Mouse (Mus musculus): ENCODE measurements around the gene Zfp296. TPM values are rescaled to one million over a fixed set of nuclear protein-coding genes. Genes with fewer than 3 reads are reported as not detected.
A peak's percentile ranks its signal among the peaks of the same experiment; 100 is the strongest.

The Zfp296 gene
- total RNA-seq, 2 experiments from 2014 or later, result 0.74 to 0.89 TPM

DNA sequence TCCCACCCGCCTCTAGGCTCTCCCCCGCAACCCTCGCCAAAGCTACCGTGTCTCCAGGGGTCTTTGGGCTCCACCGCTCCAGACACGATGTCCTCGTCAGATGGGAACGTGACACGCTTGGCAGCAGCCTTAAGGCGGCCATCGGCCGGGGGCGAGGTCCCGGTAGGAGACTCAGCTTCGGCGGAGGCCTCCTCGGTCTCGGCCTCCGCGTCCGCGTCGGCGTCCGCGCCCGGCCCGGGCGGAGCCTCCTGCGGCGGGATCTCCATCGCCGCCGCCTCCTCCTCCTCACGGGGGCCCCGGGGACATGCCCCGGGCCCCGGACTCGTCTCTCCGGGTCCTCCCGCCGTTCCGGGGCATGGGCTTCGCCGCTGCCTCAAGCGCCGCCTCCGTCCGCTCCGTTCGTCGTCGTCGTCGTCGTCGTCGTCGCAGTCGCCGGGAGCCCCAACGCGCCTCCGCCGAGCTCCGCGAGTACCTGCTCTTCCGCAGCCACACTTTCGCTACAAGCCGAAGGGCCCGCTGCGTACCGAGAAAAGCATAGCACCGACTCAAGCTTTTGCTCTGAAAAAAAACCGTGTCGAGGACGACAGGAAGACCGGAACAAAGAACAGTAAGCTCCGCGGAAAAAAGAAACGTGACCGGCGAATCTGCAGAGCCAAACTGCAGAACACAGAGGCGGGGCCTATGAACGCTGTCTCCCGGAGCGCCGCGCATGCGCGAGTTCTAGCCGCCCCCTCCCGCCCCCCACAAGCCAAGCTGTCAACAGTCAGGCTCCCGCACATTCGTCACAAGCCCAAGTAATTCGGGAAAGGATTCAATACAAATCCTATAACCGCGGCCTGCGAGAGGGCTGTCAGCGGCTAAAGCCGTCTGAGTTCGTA lies 15.1 kb upstream of the Zfp296 start:
- peak; percentile 79 to 92 for DNase-seq (ENCODE audit: low spot score in 2 of 2)

DNA sequence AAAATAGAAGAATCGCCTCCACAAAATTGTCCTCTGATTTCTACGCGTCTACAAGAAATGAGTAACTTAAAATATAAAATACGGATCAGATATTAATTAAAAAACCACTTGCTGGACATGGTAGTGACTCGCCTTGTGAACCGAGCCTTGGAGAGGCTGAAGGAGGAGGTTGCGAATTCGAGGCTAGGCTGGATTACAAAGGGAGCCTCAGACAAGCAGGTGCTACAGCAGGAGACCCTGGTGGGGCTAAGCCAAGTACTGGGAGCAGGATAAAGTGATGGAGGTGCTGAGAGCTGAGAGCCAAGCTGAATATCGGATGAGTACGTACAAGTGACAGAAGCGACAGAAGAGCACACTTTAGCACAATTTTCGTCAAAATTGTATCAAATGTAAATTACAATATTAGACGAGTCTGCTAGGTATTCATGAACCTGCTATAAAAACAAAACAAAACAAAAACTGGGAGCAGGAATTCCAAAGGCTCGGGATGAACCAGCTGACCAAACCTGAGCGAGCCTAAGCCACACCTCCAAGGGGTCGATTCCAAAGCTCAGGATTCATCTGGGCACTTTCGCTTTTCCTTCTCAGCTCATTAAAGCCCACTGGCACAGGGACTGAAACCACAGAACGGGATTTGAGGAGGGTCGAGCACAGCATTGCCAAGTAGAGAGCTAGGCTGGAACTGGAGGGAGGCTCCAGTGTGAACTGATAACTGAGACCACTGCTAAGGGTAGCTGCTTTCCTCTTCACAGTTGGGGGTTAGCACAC lies 14.3 kb upstream of the Zfp296 start, which contains the start of gene Ppp1r37:
Ppp1r37 (minus strand) TSS at position 434 of the 768 bp plus-strand sequence.
- no peak for DNase-seq (ENCODE audit: low spot score in 2 of 2)

DNA sequence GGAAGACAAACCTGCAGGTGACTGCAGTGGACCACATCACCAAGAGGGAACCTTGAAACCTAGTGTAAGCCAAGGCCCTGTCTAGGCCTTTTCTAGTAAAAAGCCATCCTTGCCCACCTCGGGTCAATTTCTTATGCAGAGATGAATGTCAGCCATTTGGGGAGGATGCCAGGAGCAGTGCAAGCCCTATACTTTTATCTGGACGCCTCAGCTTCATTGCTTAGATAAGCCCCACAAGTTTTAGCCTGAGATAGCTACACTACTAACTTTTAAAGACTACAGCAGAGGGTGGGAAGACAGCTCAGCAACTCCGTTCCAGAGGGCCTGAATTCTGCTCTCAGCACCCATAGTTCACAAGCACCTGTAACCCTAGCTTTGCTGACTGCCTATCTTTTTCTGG lies 13.2 kb upstream of the Zfp296 start:
- no peak for DNase-seq (ENCODE audit: low spot score in 2 of 2)

DNA sequence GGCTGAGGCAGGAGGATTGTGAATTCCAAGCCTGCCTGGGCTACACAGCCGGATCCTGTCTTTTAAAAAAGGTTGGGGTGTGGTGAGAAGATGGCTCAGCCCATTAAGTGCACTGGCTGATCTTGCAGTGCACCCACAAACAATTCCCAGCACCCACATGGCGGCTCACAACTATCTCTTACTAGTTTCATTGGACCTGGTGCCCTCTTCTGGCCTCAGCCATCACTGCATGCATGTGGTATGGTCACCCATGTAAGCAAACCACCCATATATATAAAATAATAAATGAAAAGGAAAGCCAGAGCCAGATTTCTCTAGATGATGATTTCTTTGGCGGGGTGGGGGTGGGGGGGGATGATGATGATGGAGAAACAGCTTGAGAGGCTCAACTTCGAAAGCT lies 12.6 kb upstream of the Zfp296 start:
- no peak for DNase-seq (ENCODE audit: low spot score in 2 of 2)

DNA sequence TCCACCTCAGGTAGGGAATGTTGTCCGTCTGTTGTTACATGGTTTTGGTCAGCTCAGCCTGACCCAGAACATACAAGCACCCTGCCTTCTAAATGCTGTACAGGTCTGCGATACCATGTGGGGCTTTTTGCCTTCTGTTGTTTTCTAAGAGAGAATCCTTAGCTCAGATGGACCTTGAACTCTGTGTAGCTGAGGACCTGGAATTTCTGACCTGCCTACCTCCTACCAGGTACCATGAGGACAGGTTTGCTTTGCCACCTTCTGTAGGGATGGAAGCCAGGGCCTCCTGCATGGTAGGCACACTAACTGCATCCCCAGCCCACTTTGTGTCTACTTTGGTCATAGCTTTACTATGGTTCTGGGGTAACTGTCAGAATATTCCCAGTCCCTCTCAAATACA lies 11.3 kb upstream of the Zfp296 start:
- no peak for DNase-seq (ENCODE audit: low spot score in 2 of 2)

DNA sequence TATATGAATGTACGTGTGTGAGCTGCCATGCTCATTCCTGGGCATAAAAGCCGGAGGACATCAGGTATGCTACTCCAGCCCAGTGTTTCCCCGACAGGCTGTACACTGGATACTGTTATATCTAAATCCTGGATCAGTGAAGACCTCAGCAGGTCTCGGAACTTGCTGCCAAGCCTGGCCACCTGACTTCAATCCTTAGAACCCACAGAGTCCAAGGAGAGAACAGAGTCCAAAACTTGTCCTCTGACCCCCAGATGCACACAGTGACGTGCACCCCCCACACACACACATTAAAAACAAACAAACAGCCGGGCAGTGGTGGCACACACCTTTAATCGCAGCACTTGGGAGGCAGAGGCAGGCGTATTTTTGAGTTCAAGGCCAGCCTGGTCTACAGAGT lies 9.7 kb upstream of the Zfp296 start:
- DNase-seq (ENCODE audit: low spot score in 2 of 2), result no peak

DNA sequence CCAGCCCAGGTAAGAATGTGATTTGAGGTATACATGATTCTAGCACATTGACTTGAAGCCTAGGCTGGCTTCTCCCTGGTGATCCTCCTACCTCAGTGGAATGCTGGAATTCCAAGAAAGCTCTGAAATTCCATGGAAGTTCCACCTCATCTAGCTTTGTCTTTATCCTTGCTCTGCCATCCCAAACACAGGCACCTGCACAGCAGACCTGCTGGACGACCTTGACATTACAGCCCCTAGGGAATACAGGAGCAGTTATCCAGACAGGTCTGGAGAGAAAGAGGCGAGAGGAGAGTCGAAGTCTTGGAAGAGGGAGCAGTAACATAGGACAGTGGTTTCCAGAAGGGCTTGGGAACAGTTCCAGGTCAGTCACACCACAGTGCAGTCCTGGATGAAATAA lies 7.4 kb upstream of the Zfp296 start:
- no peak for DNase-seq (ENCODE audit: low spot score in 2 of 2)

DNA sequence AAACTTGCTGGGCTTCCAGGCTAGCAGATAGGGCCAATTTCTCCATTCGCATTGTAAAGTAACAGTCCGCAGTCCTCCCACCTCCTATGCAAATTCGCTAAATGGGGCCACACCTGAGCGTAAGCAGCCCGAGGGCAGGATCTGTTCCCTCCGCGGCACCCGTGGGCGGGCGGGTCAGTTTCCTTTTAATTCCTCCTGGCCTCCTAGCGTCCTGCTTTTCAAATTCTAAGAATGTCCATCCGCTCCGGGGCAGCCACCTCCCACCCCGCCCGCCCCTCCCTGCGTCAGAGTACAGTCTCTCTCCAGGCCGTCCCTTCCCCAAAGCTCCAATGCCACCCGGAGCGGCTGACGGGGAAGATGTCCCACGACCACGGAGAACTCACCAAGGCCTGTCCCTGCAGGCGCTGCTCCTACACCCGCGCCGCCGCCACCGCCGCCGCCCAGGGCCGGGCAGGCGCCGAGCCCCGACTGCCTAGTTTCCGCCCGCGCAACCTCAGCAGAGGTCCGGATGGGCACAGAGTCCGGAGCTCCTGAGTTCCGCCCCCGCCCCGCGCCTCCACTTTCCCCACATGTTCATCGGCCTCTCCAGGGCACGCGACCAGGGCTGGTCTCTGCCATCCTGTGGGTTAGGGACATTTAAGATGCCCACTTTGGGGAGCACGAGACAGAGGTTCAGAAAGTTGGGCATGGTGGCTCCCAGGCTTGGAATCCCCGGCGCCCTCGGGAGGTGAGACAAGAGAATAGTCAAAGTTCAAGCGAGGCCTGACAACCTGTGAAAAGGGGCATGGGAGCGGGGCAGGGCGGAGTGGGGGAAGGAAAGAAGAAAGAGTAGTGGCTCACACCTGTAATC lies 3.9 kb upstream of the Zfp296 start:
- peak; percentile 50 to 71 for DNase-seq (ENCODE audit: low spot score in 2 of 2)

DNA sequence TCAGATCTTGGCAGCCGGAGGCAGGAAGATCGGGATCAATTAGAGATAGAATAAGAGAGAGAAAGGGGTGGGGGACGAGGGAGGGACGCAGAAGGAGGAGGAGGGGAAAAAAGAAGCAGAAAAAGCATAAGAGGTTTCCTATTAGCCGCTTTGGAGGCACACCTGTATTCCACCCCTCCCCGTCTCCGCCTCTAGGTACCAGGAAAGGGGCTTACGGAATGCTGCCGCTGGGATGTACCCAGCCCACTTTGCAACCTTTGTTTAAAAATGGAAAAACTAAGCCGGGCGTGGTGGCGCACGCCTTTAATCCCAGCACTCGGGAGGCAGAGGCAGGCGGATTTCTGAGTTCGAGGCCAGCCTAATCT lies 3.3 kb upstream of the Zfp296 start:
- DNase-seq (ENCODE audit: low spot score in 2 of 2), result no peak

DNA sequence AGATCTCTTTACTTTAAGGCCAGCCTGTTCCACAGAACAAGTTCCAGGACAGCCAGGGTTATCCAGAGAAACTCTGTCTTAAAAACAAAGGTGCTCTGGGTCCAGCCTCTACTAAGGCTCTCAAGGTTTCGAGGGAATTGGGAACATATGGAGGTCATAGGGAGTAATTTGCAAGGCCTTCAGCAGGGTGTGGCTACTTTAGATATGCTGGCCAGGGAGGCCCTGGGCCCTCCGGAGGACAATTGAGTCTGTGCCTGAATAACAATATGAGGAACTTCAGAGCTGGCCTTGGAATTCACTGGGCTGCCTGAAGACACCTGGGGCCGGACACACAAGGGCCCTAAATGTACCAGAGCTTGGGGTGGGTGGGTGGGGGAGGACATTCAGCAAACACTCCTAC lies 1.5 kb upstream of the Zfp296 start:
- DNase-seq (ENCODE audit: low spot score in 2 of 2), result no peak

DNA sequence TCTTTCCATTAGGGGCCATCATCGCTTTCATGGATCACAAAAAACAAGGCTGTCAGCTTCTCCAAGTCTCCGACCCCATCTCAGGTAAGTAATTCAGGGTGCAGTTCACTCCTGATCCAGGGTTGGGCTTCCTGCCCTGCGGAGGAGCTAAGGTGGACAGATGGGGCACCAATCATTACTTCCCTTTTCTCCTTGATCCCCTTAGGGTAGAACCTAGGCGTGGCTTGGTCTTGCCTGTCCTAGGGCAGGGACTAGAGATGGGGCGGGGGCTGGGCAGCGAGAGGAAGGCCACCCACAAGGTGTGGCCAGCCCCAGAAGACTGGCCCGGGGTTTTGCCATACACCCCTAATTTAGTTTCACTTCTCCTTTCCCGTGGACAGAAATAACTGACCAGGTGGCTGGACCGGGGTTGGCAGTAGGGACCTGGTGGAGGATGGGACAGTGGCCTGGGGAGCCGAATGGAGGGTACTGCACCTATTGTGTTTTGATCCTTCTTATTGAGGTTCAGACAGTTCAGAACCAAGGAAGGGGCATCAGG lies 859 bp downstream of the Zfp296 start:
- no peak for DNase-seq (ENCODE audit: low spot score in 2 of 2)

DNA sequence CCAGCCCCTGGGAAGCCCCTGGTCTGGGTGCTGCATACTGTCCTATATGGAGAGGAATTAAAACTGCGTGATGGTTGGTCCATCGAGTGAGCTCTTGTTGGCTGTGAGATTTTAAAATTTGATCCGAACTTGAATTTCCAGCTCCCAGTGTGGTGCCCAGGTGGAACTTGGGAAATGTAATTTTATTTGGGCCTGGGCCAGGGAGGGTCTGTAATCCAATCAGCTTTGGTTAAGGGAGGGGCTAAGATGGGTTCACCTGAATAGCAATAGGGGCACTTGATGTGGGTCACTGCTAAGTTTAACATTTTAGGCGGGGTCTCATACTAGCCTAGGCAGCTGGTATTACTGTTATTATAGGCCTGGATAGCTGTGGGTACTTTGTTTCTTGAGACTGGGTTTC lies 1.3 kb downstream of the Zfp296 start:
- no peak for DNase-seq (ENCODE audit: low spot score in 2 of 2)

DNA sequence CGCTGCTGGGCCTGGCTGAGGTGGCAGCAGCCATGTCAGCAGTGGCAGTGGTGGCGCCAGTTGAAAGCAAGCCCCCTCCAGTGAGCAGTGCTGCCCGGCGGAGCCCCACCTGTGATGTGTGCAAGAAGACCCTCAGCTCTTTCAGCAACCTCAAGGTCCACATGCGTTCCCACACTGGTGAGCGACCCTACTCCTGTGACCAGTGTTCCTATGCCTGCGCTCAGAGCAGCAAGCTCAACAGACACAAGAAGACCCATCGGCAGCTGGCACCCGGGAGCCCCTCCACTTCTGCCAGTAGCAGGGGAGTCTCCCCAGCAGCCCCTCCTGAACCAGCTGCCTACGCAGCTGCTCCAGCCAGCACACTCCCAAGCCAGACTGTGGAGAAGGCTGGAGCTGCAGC lies 2.7 kb downstream of the Zfp296 start:
- no peak for DNase-seq (ENCODE audit: low spot score in 2 of 2)

DNA sequence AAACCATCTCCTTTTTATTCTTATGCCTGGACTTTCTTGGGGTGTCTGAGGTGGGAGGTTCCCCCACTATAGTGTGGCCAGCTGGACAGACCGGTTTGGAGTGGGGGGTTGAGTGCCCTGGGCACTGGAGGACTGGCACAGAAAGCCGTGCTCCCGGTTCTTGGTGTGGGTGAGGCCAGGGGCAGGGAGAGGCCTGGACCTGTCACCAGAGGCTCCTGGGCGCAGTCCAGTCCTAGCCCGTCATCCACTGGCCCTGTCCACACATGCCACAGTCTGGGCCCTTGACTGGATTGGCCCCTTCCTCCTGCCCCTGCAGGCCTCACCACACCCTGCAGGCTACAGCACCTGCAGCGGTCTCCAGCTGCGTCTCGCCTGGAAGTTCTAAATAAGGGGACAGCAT lies 3.5 kb downstream of the Zfp296 start:
- no peak for DNase-seq (ENCODE audit: low spot score in 2 of 2)

DNA sequence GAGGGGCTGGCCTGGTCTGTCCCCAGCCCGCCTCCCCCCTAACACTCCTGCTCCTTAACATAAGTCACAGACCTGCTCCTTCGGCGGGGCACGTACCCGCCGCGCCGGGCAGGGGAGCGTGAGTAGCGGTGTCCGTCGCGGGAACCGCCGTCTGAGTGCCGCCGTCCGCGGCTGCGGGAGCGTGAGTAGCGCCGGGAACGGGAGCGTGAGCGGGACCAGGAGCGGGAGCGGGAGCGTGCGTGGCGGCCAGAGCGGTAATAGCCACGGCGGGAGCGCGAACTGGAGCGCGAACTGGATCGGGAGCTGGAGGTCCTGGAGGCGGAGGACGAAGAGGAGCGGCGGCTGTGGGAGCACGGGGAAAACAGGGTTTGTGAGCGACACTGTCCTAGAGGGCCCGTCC lies 9.2 kb downstream of the Zfp296 start:
- no peak for DNase-seq (ENCODE audit: low spot score in 2 of 2)

DNA sequence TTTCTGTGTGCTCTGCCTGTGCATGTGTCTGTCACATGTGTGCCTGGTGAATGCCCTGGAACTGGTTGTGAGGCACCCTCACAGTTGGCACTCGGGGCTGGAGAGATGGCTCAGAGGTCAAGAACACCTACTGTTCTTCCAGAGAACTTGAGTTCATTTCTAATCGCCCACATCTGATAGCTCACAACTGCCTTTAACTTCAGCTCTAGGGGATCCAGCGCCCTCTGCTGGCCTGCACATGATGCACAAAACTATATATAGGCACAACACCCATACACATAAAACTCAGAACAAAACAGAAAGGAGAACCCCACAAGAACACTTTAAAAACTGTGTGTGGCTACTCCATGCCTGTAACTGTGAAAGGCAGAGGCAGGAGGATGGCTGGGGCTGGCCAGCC lies 12.1 kb downstream of the Zfp296 start:
- peak in 1 of 2 experiments; percentile 61 for DNase-seq (ENCODE audit: low spot score in 2 of 2)

DNA sequence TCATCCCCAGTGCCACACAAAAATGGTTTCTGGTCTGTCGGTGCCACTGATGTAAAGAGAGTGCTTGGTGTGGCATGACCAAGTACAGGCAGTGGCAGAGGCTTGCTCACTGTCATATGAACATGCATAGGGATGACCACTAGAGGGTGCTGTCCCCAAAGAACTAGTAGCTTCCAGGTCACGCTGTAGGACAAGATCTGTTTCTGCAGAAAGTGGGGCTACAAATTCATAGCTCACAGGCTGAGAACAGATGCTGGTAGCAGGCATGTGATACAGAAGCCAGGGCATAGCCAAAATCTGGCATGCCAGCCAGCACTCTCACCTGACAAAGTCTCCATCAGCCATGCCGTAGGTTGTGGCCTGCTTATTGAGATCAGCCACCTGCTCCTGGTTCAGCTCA lies 12.8 kb downstream of the Zfp296 start:
- peak; percentile 76 to 87 for DNase-seq (ENCODE audit: low spot score in 2 of 2)

DNA sequence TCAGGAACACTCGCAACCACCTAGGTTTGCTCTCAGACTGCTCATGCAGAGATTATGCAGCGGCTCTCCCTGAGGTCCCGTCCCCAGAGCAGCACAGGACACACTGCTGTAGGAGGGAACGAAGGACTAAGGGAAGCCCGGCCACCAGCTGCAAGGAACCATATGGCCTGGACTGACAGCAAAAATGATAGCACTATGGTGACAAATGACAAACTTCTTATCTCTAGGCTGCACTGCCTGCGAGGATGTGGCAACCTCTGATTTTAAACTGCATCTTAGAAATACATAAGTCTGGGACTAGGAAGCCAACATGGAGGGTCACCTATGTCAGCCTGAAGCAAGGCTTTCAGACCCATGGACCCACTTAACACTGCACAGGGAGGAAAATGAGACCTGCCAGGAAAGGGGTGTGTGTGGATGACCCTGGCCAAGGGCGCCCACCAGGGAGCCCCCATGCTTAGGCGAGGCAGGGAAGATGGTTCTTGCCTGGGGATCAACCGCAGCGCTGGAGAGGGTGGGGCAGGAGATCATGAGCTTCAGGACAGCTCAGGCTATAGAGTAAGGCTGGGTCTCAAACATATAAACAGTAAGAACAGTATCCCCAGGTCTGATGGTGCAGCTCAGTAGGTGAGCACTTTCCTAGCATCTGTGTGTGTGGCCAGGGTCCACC lies 16.1 kb downstream of the Zfp296 start:
- DNase-seq (ENCODE audit: low spot score in 2 of 2), result no peak

DNA sequence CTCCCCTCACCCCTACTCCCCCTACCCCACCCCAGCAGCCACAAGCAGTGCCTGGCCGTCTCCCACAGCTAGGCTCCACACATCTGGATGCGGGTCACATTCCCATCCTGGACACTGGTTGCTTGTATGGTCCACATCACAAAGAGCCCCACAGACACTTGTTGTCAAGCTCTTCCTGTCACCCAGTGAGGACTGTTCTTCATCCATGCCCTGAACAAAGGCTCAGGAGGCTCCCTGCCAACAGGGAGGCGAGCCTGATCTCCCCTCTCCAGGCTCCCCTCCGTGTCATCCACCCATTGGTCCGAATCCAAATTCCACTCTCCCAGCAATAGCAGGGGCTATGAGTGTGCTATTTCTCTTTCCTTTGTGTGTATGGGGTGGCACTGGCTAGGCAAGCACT lies 23.5 kb downstream of the Zfp296 start:
- DNase-seq (ENCODE audit: low spot score in 2 of 2), result peak; percentile 41 to 58

DNA sequence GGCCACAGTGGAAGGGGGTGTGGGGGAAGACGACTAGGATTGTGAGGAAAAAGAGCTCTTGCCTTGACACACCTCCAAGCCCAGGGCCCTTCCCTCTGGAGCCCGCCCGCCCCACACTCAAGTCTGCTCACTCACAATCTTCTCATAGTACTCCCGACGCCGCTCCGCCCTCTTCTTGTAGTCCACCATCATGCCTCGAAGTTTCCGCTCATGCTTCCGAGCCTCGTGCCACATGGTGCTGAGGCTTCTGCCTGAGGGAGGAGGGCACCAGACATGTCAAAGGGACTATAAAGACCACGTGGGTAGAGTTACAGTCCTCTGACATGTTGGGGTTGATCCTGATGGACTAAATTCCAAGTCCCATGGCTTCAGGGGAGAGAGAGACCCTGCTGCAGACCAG lies 26.0 kb downstream of the Zfp296 start:
- DNase-seq (ENCODE audit: low spot score in 2 of 2), result no peak

Measured in layer of hippocampus, adult 18-20 months (tissue).